Mouse (Mus musculus): ENCODE data around the gene Fbxo22.

The Fbxo22 gene

DNA sequence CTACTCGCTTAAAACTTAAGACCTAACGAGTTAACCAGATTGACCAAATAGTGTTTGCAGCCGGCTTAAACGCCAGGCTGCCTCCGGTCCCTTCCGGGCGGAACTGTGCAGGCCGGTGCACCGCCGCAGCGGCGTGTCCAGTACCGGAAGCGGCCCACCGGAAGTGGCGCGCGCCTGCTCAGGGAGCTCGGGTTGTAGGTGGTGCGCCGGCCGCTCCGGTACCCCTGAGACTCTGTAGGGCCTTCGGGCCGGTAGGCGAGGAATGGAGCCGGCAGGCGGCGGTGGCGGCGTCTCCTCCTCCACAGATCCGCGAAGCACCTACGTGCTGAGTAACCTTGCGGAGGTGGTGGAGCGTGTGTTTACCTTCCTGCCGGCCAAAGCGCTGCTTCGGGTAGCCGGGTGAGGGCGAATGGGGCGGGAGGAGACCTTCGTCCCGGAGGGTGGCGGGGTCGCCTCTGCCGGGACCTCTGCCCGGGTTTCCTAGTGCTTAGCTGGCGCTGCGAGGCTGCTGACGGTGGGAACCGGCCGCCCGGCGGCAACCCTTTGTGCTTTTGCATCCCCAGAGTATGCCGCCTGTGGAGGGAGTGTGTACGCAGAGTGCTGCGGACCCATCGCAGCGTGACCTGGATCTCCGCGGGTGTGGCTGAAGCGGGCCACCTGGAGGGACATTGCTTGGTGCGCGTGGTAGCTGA is at the start of gene Fbxo22:
Gene Fbxo22, plus strand, starts transcription at position 136 of the 692 bp plus-strand sequence.
- TF ChIP-seq GATA4 (IDR thresholded peaks at IDR 0.05; ENCODE audit: insufficient replicate concordance, low read length): no peak

DNA sequence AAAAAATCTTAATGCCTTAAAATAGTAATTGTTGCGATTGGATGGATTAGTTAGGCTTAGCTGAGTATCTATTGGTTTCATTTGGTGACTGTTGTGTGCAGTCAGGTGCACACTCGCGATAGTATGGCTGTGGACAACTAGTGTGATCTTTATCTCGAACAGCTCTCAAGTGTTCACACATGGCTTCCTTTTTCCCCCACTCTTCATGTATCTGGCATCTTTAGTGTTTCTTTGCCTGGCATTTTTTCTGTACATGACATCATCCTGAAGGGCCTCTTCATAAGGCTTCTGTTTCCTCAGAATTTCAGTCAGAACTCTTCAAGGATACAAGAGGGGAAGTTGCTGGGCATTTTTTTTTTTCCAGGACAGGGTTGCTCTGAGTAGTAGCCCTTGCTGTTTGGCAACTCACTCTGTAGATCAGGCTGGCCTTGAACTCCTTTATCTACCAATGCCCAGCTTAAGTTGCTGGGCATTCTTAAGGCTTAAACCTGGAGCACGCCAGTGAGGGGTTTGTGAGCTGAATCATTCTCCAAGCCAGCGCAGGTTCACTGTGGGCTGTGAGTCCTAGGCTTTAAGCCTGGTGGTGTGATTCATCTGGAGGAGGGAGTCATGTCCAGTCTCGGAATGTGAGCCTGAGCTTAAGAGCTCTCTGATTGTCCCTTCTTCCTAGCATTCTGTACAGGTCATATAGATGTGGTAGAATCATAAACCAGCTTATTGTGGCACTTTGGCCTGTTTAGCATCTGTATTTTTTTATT is 37.9 kb upstream of the Fbxo22 start:
- TF ChIP-seq GATA4 (IDR thresholded peaks at IDR 0.05; ENCODE audit: insufficient replicate concordance, low read length): no peak

DNA sequence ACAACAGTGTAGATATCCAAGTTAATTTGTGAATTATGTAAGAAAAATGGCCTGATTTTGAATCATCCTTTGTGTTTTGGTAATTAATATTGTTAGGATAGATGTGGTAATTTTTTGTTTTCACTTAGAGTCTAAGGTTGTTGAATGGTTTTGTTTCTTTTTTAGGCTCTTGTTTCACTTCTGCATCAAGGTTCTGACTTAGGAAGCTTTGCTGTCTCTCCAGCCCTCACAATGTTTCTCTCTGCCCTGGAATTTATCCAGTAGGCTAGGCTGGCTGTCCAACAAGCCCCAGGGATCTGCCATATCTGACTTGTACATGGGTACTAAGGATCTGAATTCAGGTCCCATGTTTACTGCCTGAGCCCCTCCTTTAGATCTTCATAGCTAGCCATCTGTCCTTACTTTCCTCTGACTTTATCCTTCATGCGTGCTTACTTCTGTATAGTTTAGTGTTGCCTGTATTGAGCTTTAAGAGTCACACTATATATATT is 36.5 kb upstream of the Fbxo22 start:
- TF ChIP-seq GATA4 (IDR thresholded peaks at IDR 0.05; ENCODE audit: insufficient replicate concordance, low read length): no peak

DNA sequence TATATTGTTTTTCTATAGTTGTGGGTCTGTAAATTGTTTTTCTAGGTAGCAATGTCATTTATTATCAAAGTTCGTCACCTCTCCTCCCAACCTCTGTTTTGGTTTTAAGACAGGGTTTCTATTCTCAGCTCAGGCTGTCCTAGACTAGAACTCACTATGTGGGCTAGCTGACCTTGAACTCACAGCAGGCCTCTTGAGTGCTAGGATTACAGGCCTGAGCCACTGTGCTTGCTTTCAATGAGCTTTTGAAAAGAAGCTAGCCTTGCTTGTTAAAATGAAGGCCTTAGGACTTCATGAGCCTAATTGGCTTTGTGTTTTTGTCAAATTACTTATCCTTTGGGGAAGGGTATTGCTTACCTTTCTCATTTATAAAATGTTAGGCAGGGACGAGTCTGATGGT is 34.5 kb upstream of the Fbxo22 start:
- TF ChIP-seq GATA4 (IDR thresholded peaks at IDR 0.05; ENCODE audit: insufficient replicate concordance, low read length): no peak

DNA sequence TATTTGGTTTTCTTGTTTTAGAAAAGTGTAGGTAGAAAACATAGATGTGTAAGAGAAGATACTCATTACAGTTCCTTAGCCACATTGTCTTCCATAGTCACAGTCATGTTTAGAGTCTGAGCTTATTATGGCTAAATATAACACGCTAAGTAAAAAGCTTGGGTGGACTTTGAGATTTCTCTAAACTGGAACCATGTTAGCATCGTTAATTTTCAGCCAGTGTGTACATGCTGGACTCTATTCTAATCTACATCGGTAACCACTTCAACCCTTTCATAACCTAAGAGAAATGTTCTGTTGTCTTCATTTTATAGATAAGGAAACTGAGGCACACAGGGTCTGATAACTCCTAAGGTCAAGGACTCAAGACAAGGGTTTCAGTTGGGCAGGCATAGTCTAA is 12.8 kb upstream of the Fbxo22 start:
- no peak for TF ChIP-seq GATA4 (IDR thresholded peaks at IDR 0.05; ENCODE audit: insufficient replicate concordance, low read length)

DNA sequence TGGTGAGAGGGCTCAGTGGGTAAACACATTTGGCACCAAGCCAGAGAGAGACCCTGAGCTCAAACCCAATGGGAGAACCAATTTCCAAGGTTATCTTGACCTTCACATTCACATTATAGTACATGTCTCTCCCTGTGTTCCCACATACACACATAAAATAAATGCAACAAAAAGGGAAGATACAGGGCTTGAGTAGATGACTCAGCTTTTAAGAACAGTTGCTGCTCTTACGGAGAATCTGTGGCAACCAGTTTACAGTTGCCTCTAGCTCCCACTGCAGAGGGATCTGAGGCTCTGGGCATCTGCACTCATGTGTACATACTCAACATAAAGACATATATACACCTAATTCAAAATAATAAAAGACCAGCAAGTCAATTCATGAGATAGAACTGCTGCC is 10.5 kb upstream of the Fbxo22 start:
- TF ChIP-seq GATA4 (IDR thresholded peaks at IDR 0.05; ENCODE audit: insufficient replicate concordance, low read length): no peak

DNA sequence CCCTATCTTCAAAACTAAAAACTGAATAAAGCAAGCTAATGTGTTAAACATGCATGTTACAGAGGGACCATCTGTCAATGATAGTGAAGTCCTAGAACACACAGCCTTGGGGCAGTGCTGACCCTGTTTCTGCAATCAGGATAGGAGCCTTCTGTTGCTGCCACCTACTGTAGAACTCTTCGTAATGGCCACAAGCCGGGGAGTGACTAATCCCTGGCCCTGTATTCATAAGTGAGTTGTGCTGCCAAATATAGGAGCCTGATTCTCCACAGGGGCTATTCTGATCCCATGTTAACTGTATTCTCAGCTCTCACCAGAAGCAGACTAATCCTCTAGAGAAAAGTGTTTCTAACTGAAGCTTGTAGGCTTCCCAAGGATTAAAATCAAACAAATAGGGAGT is 9.4 kb upstream of the Fbxo22 start:
- no peak for TF ChIP-seq GATA4 (IDR thresholded peaks at IDR 0.05; ENCODE audit: insufficient replicate concordance, low read length)

DNA sequence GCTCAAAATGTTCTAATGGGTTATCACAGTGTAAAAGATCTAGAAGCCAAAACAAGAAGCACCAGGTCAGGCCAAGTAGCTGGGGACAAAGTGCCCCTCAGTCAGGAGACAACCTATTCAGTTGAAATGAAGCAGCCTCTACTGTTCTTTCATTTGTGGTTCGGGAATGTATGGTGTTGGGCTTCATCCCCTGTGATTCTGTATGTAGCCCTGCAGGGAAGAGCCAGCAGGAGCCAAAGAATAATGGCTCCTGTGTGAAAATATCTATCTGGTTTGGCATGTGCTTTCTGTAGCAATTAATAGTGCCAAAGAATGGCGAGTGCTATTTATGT is 301 bp upstream of the Fbxo22 start:
- TF ChIP-seq GATA4 (IDR thresholded peaks at IDR 0.05; ENCODE audit: insufficient replicate concordance, low read length): no peak

DNA sequence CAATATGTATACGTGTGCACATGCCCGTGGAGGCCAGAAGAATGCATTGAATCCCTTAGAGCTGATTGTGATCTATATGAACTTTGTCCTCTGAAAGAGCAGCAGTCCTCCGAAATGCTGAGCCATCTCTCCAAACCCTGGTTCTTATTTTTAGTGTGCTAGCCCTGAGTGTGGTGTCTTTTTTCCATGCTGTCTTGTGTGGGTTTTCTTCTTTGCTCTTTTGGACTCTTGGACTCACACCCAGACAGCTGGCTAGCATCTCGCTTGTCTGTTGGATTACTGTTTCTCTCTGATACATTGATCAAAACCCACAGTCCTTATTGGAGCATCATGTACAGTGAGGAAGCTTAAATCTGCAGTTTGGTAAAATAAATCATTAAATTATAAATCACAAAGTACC is 2.9 kb downstream of the Fbxo22 start:
- no peak for TF ChIP-seq GATA4 (IDR thresholded peaks at IDR 0.05; ENCODE audit: insufficient replicate concordance, low read length)

DNA sequence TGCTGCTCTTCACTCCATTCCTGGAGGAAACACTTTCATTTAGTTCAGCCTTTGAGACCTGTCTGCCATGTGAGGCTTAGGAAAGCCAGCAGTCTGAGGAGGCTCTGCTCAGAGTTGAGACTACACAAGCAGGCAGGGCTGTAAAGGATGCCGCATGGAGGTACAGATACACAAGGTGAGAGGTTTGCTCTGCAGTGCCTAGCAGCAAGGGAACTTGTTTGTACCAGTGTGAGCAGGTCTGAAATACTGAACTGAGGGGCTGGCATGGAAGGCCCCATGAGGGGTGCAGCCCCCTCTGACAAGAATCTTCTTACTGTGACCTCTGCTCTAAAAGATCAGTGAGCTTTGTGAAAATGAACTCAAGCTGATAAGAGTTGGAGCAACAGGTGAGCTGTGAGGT is 4.7 kb downstream of the Fbxo22 start:
- TF ChIP-seq GATA4 (IDR thresholded peaks at IDR 0.05; ENCODE audit: insufficient replicate concordance, low read length): no peak

DNA sequence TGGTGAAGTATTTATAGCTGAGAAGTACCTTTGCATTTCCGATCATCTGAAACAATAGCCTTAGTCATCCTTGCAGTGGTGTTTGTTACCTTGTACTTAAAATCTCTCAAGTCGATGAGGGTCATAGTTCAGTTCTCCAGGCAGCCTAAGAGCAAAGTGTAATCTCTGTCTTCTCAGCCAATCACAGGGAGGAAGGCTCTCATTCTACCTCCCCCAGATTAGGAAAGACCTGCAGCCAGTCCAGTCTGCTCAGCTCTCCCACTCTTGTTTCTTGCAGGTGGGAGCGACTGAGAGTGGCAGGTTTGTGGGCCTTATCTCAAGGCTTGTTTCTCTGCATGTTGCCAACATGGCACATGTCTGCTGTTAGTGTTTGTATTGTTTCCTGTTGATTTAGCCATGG is 6.3 kb downstream of the Fbxo22 start:
- TF ChIP-seq GATA4 (IDR thresholded peaks at IDR 0.05; ENCODE audit: insufficient replicate concordance, low read length): no peak

DNA sequence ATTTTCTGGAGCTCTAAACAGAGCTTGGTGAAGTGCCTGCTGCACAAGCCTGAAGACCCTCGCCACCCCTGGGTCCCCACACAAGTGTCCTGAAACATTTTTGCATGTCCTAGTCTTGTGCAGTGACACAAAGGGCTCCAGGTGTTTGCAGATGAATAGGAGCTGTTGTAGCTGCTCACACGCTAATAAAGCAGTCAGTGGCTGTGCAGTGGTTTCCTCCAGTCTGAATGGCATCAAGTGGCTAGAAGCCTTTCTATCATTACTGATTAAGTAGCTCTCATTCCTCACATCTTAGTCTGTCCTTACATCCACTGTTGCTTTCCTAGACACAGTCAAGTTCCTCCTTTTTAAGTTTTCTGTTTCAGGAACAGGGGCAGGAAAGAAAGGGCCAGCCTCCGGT is 6.9 kb downstream of the Fbxo22 start:
- TF ChIP-seq GATA4 (IDR thresholded peaks at IDR 0.05; ENCODE audit: insufficient replicate concordance, low read length): no peak

DNA sequence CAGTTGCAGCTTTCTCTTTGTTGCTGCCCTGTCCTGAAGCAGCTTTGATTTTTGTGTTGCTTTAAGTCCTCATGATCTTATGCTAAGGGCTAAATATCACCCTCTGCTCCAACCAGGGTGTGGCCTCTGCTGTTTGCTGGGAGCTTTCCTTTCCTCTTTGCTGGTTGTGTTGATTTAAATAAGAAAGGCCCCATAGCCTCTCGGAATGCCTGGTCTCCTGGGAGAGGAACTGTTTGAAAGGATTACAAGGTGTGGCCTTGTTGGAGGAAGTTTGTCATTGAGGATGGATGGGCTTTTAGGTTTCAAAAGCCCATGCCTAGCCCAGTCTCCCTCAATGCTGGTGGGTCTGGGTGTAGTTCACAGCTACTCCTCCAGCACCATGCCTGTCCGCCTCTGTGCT is 7.4 kb downstream of the Fbxo22 start:
- no peak for TF ChIP-seq GATA4 (IDR thresholded peaks at IDR 0.05; ENCODE audit: insufficient replicate concordance, low read length)

DNA sequence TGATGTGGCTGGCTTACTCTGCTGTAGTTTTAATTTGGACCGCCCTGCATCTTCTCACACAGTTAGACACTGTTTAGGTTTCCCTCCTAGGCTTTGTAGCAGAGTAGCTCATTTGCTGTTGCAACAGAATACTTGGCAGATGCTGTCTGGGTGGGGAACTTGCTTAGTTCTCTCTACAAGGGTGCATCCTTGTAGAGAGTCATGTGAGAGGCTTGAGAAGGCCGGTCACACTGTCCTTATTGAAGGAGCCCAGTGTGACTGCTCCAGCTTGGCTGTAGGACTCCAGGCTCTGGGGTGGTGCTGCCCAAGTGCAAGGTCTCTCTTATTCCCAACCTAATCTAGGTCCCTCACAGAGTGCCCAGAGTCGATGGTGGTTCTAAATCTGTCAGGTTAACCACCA is 8.7 kb downstream of the Fbxo22 start:
- no peak for TF ChIP-seq GATA4 (IDR thresholded peaks at IDR 0.05; ENCODE audit: insufficient replicate concordance, low read length)

DNA sequence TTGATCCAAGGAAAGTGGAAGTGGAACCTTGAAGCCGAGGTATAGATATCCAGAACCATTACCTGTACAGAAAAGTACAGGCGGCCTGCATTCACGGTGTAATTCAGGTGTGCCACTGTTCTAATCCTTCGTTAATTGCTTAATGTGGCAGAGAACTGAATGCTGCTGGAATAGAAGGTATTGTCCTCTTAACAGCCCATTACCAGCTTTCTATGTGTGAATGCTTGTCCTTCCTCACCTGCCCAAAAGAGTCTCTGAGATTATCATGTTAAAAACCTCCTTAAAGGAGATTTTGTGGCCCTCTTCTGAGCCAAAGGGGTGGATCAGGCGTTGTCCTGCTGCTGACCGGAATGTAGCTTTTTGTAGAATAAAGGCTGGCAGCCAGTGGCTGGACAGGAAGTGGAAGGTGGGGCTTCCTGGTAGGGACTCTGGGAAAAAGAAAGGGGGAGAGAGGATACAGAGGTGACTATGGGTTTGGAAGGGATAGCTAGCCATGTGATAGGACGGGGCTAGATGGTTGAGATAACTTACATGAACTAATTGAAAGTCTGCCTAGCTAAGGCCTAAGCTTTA is 16.5 kb downstream of the Fbxo22 start:
- no peak for TF ChIP-seq GATA4 (IDR thresholded peaks at IDR 0.05; ENCODE audit: insufficient replicate concordance, low read length)

DNA sequence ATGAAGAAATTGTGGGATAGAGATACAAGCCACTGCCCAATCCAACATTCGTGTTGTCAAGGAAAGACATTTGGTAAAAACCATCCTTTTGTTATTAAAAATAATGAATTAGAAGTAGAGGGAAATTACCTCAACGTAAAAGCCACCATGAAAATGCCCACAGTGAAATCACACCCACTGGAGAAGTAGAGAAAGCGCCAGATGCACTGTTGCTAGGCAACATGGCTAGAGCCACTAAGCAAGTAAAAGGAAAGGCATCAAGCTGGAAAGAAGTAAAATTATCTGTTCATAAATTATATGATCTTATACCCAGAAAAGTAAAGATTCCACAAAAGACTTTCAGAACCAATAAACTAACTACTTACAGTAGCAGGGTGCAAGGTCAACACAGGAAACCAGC is 17.5 kb downstream of the Fbxo22 start:
- TF ChIP-seq GATA4 (IDR thresholded peaks at IDR 0.05; ENCODE audit: insufficient replicate concordance, low read length): no peak

Data from liver, adult (tissue).